Mouse (Mus musculus) neural tube, embryonic 14.5 days (tissue): Measurements from ENCODE around the gene Dnajc6. TPM values are rescaled to one million over a fixed set of nuclear protein-coding genes. Genes with fewer than 3 reads are reported as not detected.
A peak's percentile ranks its signal among the peaks of the same experiment; 100 is the strongest.

Experiments used
- ATAC-seq: fragments of 200-750 bp; cut with Nextera tagmentation; 2 replicates; pipeline ENCODE4 v1.8.0; 2017; ENCODE audit warnings: low read depth, mild to moderate bottlenecking, moderate TSS enrichment, moderate library complexity
- H3K27ac ChIP-seq: fragments of 300-500 bp; sonication (generic); 2 replicates; pipeline ENCODE4 v1.5.1; 2014; ENCODE audit warnings: low read depth, mild to moderate bottlenecking, control low read depth, low read length, moderate library complexity, mixed read lengths
- H3K27me3 ChIP-seq: fragments of 300-500 bp; sonication (generic); 2 replicates; pipeline ENCODE4 v1.6.1; 2014; ENCODE audit warnings: low read length; ENCODE audit not compliant: control insufficient read depth, insufficient read depth
- H3K36me3 ChIP-seq: fragments of 300-500 bp; sonication (generic); 2 replicates; pipeline ENCODE4 v1.6.1; 2014; ENCODE audit warnings: low read length, mixed read lengths; ENCODE audit not compliant: control insufficient read depth, insufficient read depth
- H3K4me1 ChIP-seq: fragments of 300-500 bp; sonication (generic); 2 replicates; pipeline ENCODE4 v1.6.1; 2014; ENCODE audit warnings: low read length; ENCODE audit not compliant: control insufficient read depth, insufficient read depth
- H3K4me2 ChIP-seq: fragments of 300-500 bp; sonication (generic); 2 replicates; pipeline ENCODE4 v1.6.1; 2014; ENCODE audit warnings: mild to moderate bottlenecking, low read depth, low read length, control low read depth
- H3K4me3 ChIP-seq: fragments of 300-500 bp; sonication (generic); 2 replicates; pipeline ENCODE4 v1.5.1; 2014; ENCODE audit warnings: low read depth, low read length, control low read depth, mixed read lengths
- H3K9ac ChIP-seq: fragments of 300-500 bp; sonication (generic); replicated peaks from 2 replicates; pipeline ENCODE4 v1.6.1; 2014; ENCODE audit warnings: low read depth, mild to moderate bottlenecking, control low read depth, low read length, mixed read lengths
- H3K9me3 ChIP-seq: fragments of 300-500 bp; sonication (generic); 2 replicates; pipeline ENCODE4 v1.6.1; 2016; ENCODE audit warnings: low read length; ENCODE audit not compliant: control insufficient read depth
- WGBS: fragments of 180-500 bp; shearing (Covaris S2); extraction: QIAGEN DNeasy Blood & Tissue Kit; methylation state at CpG from one replicate; pipeline ENCODE4 v1.1.7; 2014; 5-methylcytosine and 5-hydroxymethylcytosine counted together
- polyA plus RNA-seq: library from polyadenylated mRNA; unstranded; fragments of >200 nt; fragmentation: Nextera tagmentation; extraction: Ambion mirVana; gene quantifications from 2 replicates; pipeline ENCODE4 v1.2.1, GENCODE M21; 2014

Dnajc6 gene
- polyA plus RNA-seq, 1 experiment from 2014 or later = 70.1 TPM

DNA sequence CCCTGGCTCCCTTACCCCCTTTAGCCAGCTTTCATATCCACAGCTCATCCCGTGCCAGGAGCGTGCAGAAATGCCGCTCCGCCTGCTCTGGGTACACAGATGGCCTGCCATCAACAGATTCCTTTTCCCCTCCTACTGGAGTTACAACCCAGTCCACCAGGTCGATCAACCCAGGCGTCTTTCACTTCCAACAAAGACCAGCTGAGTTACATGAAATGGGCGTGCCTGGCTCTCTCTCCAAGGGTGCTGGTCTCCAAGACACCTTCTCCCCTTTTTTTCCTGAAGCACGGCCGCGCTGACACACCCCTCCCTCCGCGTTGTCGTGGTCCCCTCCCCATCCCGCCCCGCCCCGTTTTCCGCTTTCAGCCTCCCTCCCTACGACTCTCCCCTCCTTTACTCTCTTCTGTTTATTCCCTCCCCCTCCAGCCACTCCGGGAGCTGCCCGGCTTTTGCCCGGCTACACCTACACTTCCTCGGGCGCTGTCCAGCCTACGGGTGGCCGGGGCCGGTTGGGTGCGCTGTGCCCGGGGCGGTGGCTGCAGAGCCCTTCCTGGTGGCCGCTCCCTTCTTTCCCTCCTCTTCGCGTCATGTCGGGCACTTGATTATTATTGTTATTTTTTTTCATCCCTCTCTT is 53.6 kb downstream of the Dnajc6 start:
- Histone ChIP-seq H3K4me3 (peak overlapping the region; percentile 66), H3K4me2 (peak overlapping the region; percentile 64), H3K4me1 (peaks cover 9% of the 10 kb centered on the region; the same call in 1 of the 2 replicates), H3K36me3 (no peaks in the 10 kb centered on the region), H3K27ac (peak overlapping the region; percentile 94), H3K9ac (peak overlapping the region; percentile 83), H3K27me3 (no peaks in the 10 kb centered on the region), H3K9me3 (no peaks in the 10 kb centered on the region)
- ATAC-seq = peak; percentile 86
- under 1% methylated on average over 33 of the region's 33 CpGs for WGBS

- Histone ChIP-seq H3K4me3 (peak overlapping the region; percentile 66), H3K36me3 (no peaks in the 10 kb centered on the region), H3K27ac (peak overlapping the region; percentile 94), H3K27me3 (no peaks in the 10 kb centered on the region), H3K4me2 (peak overlapping the region; percentile 64), H3K4me1 (peaks cover 9% of the 10 kb centered on the region; the same call in 1 of the 2 replicates), H3K9me3 (no peaks in the 10 kb centered on the region), H3K9ac (peak overlapping the region; percentile 83)
- peak; percentile 83 for ATAC-seq
- WGBS = 0% methylated on average over 33 of the region's 33 CpGs
These were observed 54.3 kb downstream of the Dnajc6 start for GRCm38 (mm10) chr4:101550671-101551161.

DNA sequence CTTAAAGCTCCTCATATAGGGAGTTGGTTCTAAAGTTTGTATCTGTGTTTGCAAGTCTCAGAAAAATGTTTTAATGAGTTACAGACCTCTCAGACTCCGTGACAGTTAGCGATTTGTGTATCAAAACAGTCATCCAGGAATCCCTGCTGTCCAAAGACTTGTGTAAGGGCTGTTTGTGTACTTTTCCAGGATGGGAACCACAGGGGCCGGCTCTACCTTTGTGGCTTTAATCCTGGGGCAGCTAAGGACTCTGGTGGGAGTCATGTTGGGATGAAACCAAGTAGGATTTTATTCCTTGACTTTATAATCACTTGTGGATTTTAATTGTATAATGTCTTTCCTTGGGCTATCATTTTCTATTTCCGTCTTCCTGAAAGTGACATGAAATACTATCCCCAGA is 55.0 kb downstream of the Dnajc6 start:
- H3K27ac ChIP-seq = peak overlapping the region; percentile 94
- peak overlapping the region; percentile 66 for H3K4me3 ChIP-seq
- peak overlapping the region; percentile 64 for H3K4me2 ChIP-seq
- H3K36me3 ChIP-seq = no peaks in the 10 kb centered on the region
- ATAC-seq = no peak
- H3K4me1 ChIP-seq = peaks cover 9% of the 10 kb centered on the region; the same call in 1 of the 2 replicates
- no peaks in the 10 kb centered on the region for H3K9me3 ChIP-seq
- 0 out of 2 replicates have a peak overlapping the region, but pooled peaks have one; percentile 83 for H3K9ac ChIP-seq
- 25% methylated on average over 4 of the region's 4 CpGs for WGBS
- no peaks in the 10 kb centered on the region for H3K27me3 ChIP-seq

DNA sequence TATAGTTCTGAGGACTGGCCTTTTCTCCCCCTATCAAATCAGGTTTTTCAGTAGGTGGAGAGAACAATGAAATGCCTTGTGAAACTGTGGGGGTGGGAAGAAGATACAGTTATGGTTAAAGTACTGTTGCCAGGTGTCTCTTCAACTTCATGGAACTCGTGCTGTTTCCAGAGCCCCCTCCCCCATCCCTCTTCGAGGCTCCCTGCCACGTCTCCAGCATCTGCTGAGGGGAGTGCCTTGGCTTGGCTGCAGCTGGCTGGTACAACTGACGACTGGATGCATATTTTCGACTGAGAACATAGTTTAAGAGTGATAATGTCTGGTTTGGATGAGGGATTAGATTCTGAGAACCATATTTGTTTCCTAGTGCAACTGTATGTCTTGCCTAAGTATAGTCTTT is 55.9 kb downstream of the Dnajc6 start:
- Histone ChIP-seq H3K9ac (no peak overlapping the region), H3K4me1 (peaks cover 9% of the 10 kb centered on the region; the same call in 1 of the 2 replicates), H3K27me3 (no peaks in the 10 kb centered on the region), H3K27ac (no peak overlapping the region), H3K4me3 (no peak overlapping the region), H3K36me3 (no peaks in the 10 kb centered on the region), H3K9me3 (no peaks in the 10 kb centered on the region), H3K4me2 (peak overlapping the region; percentile 64)
- no peak for ATAC-seq
- WGBS = 12% methylated on average over 5 of the region's 5 CpGs

GRCm38 (mm10) chr4:101555016-101555415 is 58.6 kb downstream of the Dnajc6 start:
- WGBS = 85% methylated on average over 4 of the region's 4 CpGs
- ATAC-seq = no peak
- H3K27me3 ChIP-seq = no peaks in the 10 kb centered on the region
- no peak overlapping the region for H3K27ac ChIP-seq
- no peak overlapping the region for H3K4me2 ChIP-seq
- no peaks in the 10 kb centered on the region for H3K9me3 ChIP-seq
- H3K9ac ChIP-seq = no peak overlapping the region
- H3K4me3 ChIP-seq = no peak overlapping the region
- H3K36me3 ChIP-seq = no peaks in the 10 kb centered on the region
- H3K4me1 ChIP-seq = peaks cover 13% of the 10 kb centered on the region; the same call in 1 of the 2 replicates

- Histone ChIP-seq H3K4me2 (no peak overlapping the region), H3K4me1 (peaks cover 7% of the 10 kb centered on the region; the same call in 1 of the 2 replicates), H3K9ac (no peak overlapping the region), H3K4me3 (no peak overlapping the region), H3K27ac (no peak overlapping the region), H3K36me3 (no peaks in the 10 kb centered on the region), H3K9me3 (no peaks in the 10 kb centered on the region), H3K27me3 (no peaks in the 10 kb centered on the region)
- ATAC-seq = no peak
- 66% methylated on average over 4 of the region's 4 CpGs for WGBS
These were observed 63.7 kb downstream of the Dnajc6 start for GRCm38 (mm10) chr4:101560137-101560536.

GRCm38 (mm10) chr4:101562836-101563235 is 66.4 kb downstream of the Dnajc6 start:
- no peaks in the 10 kb centered on the region for H3K36me3 ChIP-seq
- H3K27me3 ChIP-seq = no peaks in the 10 kb centered on the region
- no peak for ATAC-seq
- H3K27ac ChIP-seq = no peak overlapping the region
- no peaks in the 10 kb centered on the region for H3K9me3 ChIP-seq
- H3K4me1 ChIP-seq = peaks cover 5% of the 10 kb centered on the region; the same call in 1 of the 2 replicates
- no peak overlapping the region for H3K9ac ChIP-seq
- no peak overlapping the region for H3K4me3 ChIP-seq
- no peak overlapping the region for H3K4me2 ChIP-seq
- 66% methylated on average over 7 of the region's 7 CpGs for WGBS

DNA sequence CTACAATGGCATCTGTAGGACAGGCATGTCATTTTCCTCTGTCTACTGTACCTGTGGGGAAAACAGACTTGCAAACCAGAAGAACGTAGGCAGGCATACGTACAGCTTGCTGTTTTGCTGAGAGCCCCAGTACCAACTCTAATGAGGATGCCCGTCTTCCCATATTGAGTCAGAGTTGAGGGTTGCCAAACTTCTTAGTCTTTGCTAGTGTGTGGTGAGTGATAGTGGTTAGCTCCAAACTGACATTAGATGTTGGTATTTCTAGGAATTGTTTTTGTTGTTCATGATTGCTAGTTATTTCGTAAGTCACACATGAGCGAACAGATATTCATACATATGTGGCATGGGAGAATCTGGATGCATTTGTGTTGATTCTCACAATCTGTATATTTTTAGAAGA is 67.2 kb downstream of the Dnajc6 start:
- Histone ChIP-seq H3K4me2 (no peak overlapping the region), H3K4me3 (no peak overlapping the region), H3K4me1 (no peaks in the 10 kb centered on the region; the same call in 1 of the 2 replicates), H3K36me3 (no peaks in the 10 kb centered on the region), H3K9ac (no peak overlapping the region), H3K9me3 (no peaks in the 10 kb centered on the region), H3K27ac (no peak overlapping the region), H3K27me3 (no peaks in the 10 kb centered on the region)
- no peak for ATAC-seq
- WGBS = 96% methylated on average over 5 of the region's 5 CpGs

GRCm38 (mm10) chr4:101564746-101565417 is 68.4 kb downstream of the Dnajc6 start:
- Histone ChIP-seq H3K9ac (no peak overlapping the region), H3K4me2 (no peak overlapping the region), H3K27ac (no peak overlapping the region), H3K4me1 (no peaks in the 10 kb centered on the region; the same call in 1 of the 2 replicates), H3K36me3 (no peaks in the 10 kb centered on the region), H3K9me3 (no peaks in the 10 kb centered on the region), H3K4me3 (no peak overlapping the region), H3K27me3 (no peaks in the 10 kb centered on the region)
- no peak for ATAC-seq
- WGBS = 87% methylated on average over 4 of the region's 4 CpGs
